Mouse (Mus musculus) inflammation-experienced regulatory T-cells, adult 6 months (primary cell): Measurements from ENCODE around the gene Icam4. TPM values are rescaled to one million over a fixed set of nuclear protein-coding genes. Genes with fewer than 3 reads are reported as not detected.
A peak's percentile ranks its signal among the peaks of the same experiment; 100 is the strongest.
"Not testable (repeated sequence)": the region's sequence is repeated elsewhere in the genome, so short reads cannot be mapped to it uniquely, and the experiment has no call there.

Experiments used
- ATAC-seq: one replicate; pipeline ENCODE4 v1.8.0; 2017
- polyA plus RNA-seq, 3 experiments: library from polyadenylated mRNA; unstranded; fragments of 100-300 nt; shearing (Covaris generic); gene quantifications; one replicate each; pipeline ENCODE4 v1.2.1; 2017

Icam4 gene
- 1 to 10 TPM; 1.6 to 6.3 (median 3.1) TPM for polyA plus RNA-seq

- ATAC-seq, result no peak
Measured at GRCm38 (mm10) chr9:21029291-21030054, at the start of gene Icam4. Gene Icam4 (plus strand): TSS chr9:21029373.

- ATAC-seq, result no peak
Measured at GRCm38 (mm10) chr9:20979769-20980168, 49.4 kb upstream of the Icam4 start.

- no peak for ATAC-seq
Measured at GRCm38 (mm10) chr9:20982171-20982570, 47.0 kb upstream of the Icam4 start.

- peak; percentile 84 for ATAC-seq
Measured at GRCm38 (mm10) chr9:20983169-20983568, 46.0 kb upstream of the Icam4 start.

GRCm38 (mm10) chr9:20986952-20987686 lies 42.1 kb upstream of the Icam4 start:
- ATAC-seq, result no peak

GRCm38 (mm10) chr9:20987953-20988352 lies 41.2 kb upstream of the Icam4 start:
- ATAC-seq, result peak; percentile 28

- no peak for ATAC-seq
Measured at GRCm38 (mm10) chr9:20990861-20991260, 38.3 kb upstream of the Icam4 start.

- ATAC-seq, result no peak
Measured at GRCm38 (mm10) chr9:20991587-20991986, 37.6 kb upstream of the Icam4 start.

GRCm38 (mm10) chr9:20993165-20993898 lies 35.8 kb upstream of the Icam4 start:
- ATAC-seq, result no peak

GRCm38 (mm10) chr9:20995069-20995468 lies 34.1 kb upstream of the Icam4 start:
- ATAC-seq, result no peak

GRCm38 (mm10) chr9:20997065-20997464 lies 32.1 kb upstream of the Icam4 start:
- ATAC-seq, result no peak

- ATAC-seq, result peak; percentile 15
Measured at GRCm38 (mm10) chr9:20998337-20998736, 30.8 kb upstream of the Icam4 start.

- ATAC-seq, result no peak
Measured at GRCm38 (mm10) chr9:21000811-21001210, 28.4 kb upstream of the Icam4 start.

GRCm38 (mm10) chr9:21001651-21002200 lies 27.4 kb upstream of the Icam4 start:
- no peak for ATAC-seq

GRCm38 (mm10) chr9:21002270-21002626 lies 26.9 kb upstream of the Icam4 start:
- ATAC-seq, result peak; percentile 7

- ATAC-seq, result peak; percentile 84
Measured at GRCm38 (mm10) chr9:21002627-21003551, 26.3 kb upstream of the Icam4 start, which contains the start of gene Mrpl4. Gene Mrpl4 (plus strand): TSS chr9:21002738.

- no peak for ATAC-seq
Measured at GRCm38 (mm10) chr9:21007313-21007952, 21.7 kb upstream of the Icam4 start.

- ATAC-seq, result no peak
Measured at GRCm38 (mm10) chr9:21008007-21008406, 21.2 kb upstream of the Icam4 start.

- no peak for ATAC-seq
Measured at GRCm38 (mm10) chr9:21010362-21010761, 18.8 kb upstream of the Icam4 start.

- not testable (repeated sequence) for ATAC-seq
Measured at GRCm38 (mm10) chr9:21010939-21011541, 18.1 kb upstream of the Icam4 start.

GRCm38 (mm10) chr9:21011846-21012312 lies 17.3 kb upstream of the Icam4 start:
- ATAC-seq, result no peak
